Mouse (Mus musculus): ENCODE data around the gene Mrto4.
A peak's percentile ranks its signal among the peaks of the same experiment; 100 is the strongest.

Gene Mrto4

GRCm38 (mm10) chr4:139312632-139313031 lies 39.7 kb downstream of the Mrto4 start:
- DNase-seq (ENCODE audit: low read depth, low spot score) = peak; percentile 77
- H3K27me3 ChIP-seq (ENCODE audit: control insufficient read depth, insufficient read depth, low read length, poor library complexity, severe bottlenecking) = no peaks in the 10 kb centered on the region
- peaks cover 7% of the 10 kb centered on the region; the same call in 1 of the 2 replicates for H3K36me3 ChIP-seq (ENCODE audit: control insufficient read depth, insufficient read depth, low read length, poor library complexity, severe bottlenecking)

GRCm38 (mm10) chr4:139311707-139312106 lies 40.7 kb downstream of the Mrto4 start:
- Histone ChIP-seq H3K27me3 (ENCODE audit: control insufficient read depth, insufficient read depth, low read length, poor library complexity, severe bottlenecking) (no peaks in the 10 kb centered on the region), H3K36me3 (ENCODE audit: control insufficient read depth, insufficient read depth, low read length, poor library complexity, severe bottlenecking) (peaks cover 4% of the 10 kb centered on the region; the same call in 1 of the 2 replicates)
- DNase-seq (ENCODE audit: low read depth, low spot score) = no peak

- Histone ChIP-seq H3K36me3 (ENCODE audit: control insufficient read depth, insufficient read depth, low read length, poor library complexity, severe bottlenecking) (no peaks in the 10 kb centered on the region; the same call in 1 of the 2 replicates), H3K27me3 (ENCODE audit: control insufficient read depth, insufficient read depth, low read length, poor library complexity, severe bottlenecking) (no peaks in the 10 kb centered on the region)
- no peak for DNase-seq (ENCODE audit: low read depth, low spot score)
These were observed 41.3 kb downstream of the Mrto4 start for GRCm38 (mm10) chr4:139310899-139311701.

- DNase-seq (ENCODE audit: low read depth, low spot score) = peak; percentile 96
- H3K27me3 ChIP-seq (ENCODE audit: control insufficient read depth, insufficient read depth, low read length, poor library complexity, severe bottlenecking) = no peaks in the 10 kb centered on the region
- no peaks in the 10 kb centered on the region; the same call in 1 of the 2 replicates for H3K36me3 ChIP-seq (ENCODE audit: control insufficient read depth, insufficient read depth, low read length, poor library complexity, severe bottlenecking)
These were observed 42.0 kb downstream of the Mrto4 start, which contains the start of the genes Pqlc2 and Akr7a5 for GRCm38 (mm10) chr4:139310171-139310898. Gene Pqlc2 (minus strand): TSS chr4:139310708. Gene Akr7a5 (plus strand): TSS chr4:139310744.

- H3K36me3 ChIP-seq (ENCODE audit: control insufficient read depth, insufficient read depth, low read length, poor library complexity, severe bottlenecking) = no peaks in the 10 kb centered on the region
- H3K27me3 ChIP-seq (ENCODE audit: control insufficient read depth, insufficient read depth, low read length, poor library complexity, severe bottlenecking) = no peaks in the 10 kb centered on the region
- DNase-seq (ENCODE audit: low read depth, low spot score) = no peak
These were observed 42.7 kb downstream of the Mrto4 start for GRCm38 (mm10) chr4:139309651-139310050.

GRCm38 (mm10) chr4:139307916-139308315 lies 44.5 kb downstream of the Mrto4 start:
- Histone ChIP-seq H3K36me3 (ENCODE audit: control insufficient read depth, insufficient read depth, low read length, poor library complexity, severe bottlenecking) (0 out of 2 replicates have a peak, but pooled peaks cover 1% of the 10 kb centered on the region), H3K27me3 (ENCODE audit: control insufficient read depth, insufficient read depth, low read length, poor library complexity, severe bottlenecking) (no peaks in the 10 kb centered on the region)
- DNase-seq (ENCODE audit: low read depth, low spot score) = peak; percentile 79

- Histone ChIP-seq H3K36me3 (ENCODE audit: control insufficient read depth, insufficient read depth, low read length, poor library complexity, severe bottlenecking) (peaks cover 5% of the 10 kb centered on the region), H3K27me3 (ENCODE audit: control insufficient read depth, insufficient read depth, low read length, poor library complexity, severe bottlenecking) (no peaks in the 10 kb centered on the region)
- DNase-seq (ENCODE audit: low read depth, low spot score) = peak; percentile 62
These were observed 46.9 kb downstream of the Mrto4 start for GRCm38 (mm10) chr4:139305521-139305920.

GRCm38 (mm10) chr4:139302241-139302640 lies 50.1 kb downstream of the Mrto4 start:
- peaks cover 12% of the 10 kb centered on the region for H3K36me3 ChIP-seq (ENCODE audit: control insufficient read depth, insufficient read depth, low read length, poor library complexity, severe bottlenecking)
- no peaks in the 10 kb centered on the region for H3K27me3 ChIP-seq (ENCODE audit: control insufficient read depth, insufficient read depth, low read length, poor library complexity, severe bottlenecking)
- no peak for DNase-seq (ENCODE audit: low read depth, low spot score)

- H3K36me3 ChIP-seq (ENCODE audit: control insufficient read depth, insufficient read depth, low read length, poor library complexity, severe bottlenecking) = peaks cover 12% of the 10 kb centered on the region
- no peaks in the 10 kb centered on the region for H3K27me3 ChIP-seq (ENCODE audit: control insufficient read depth, insufficient read depth, low read length, poor library complexity, severe bottlenecking)
- no peak for DNase-seq (ENCODE audit: low read depth, low spot score)
These were observed 50.6 kb downstream of the Mrto4 start for GRCm38 (mm10) chr4:139301780-139302179.

- Histone ChIP-seq H3K36me3 (ENCODE audit: control insufficient read depth, insufficient read depth, low read length, poor library complexity, severe bottlenecking) (peaks cover 12% of the 10 kb centered on the region), H3K27me3 (ENCODE audit: control insufficient read depth, insufficient read depth, low read length, poor library complexity, severe bottlenecking) (no peaks in the 10 kb centered on the region)
- DNase-seq (ENCODE audit: low read depth, low spot score) = no peak
These were observed 53.6 kb downstream of the Mrto4 start for GRCm38 (mm10) chr4:139298671-139299366.

- H3K36me3 ChIP-seq (ENCODE audit: control insufficient read depth, insufficient read depth, low read length, poor library complexity, severe bottlenecking) = peaks cover 9% of the 10 kb centered on the region
These were observed 54.8 kb downstream of the Mrto4 start for GRCm38 (mm10) chr4:139297566-139297965.

More at GRCm38 (mm10) chr4:139297566-139297965, 54.8 kb downstream of the Mrto4 start:
- DNase-seq (ENCODE audit: low read depth, low spot score) = no peak
- H3K27me3 ChIP-seq (ENCODE audit: control insufficient read depth, insufficient read depth, low read length, poor library complexity, severe bottlenecking) = no peaks in the 10 kb centered on the region
